Mouse (Mus musculus) T-helper 17 cell (primary cell): ENCODE results near the gene Med13l.

Source experiments
- in situ Hi-C, 2 experiments: fragments of 300-600 bp; cut with MboI, MseI; formaldehyde crosslinking; loops; 1 replicate in 1 of 2; 2 replicates in 1 of 2; pipeline ENCODE4 v1.15.1; 2025; ENCODE audit warnings: high pct_unique_total_duplicates in 2 of 2

The Med13l gene

DNA sequence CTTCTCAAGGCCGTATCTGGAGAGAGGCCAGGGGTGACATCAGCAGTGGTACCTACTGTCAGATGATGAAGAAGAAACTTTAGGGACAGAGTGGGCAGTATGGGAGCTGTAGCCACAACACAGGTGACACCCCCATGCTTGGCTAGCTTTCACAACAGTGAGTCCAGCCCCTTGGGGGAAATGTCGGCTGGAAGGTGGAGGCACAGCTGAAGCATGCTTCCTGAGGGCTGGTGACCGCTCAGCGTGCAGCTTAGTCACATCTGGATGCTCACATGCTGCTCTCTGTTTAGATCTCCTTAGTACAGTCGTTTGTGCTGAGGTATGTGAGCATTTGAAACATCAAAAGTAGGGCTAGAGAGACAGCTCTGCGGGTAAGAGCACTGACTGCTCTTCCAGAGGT, 121.5 kb downstream of the Med13l start:
- in situ Hi-C loops, result no loop called here

DNA sequence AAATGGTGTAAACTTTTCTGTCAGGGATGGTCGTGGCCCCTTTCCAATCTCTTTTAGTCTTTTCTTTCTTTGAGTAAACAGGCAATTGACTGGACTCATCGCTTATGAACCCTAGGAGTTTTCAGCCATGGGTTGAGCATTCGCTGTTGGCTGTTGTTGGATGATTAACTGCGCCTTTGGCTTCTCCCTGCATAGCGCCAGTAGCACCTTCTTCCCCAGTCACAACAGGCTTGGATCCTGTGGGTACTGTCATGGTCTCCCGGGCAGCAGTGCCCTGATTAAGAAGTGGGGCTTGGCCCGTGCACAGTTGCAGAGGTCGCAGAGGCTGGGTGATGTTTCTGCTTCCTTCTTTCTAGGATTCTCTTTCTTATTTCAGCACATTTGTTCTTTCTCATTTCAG, 124.7 kb downstream of the Med13l start:
- in situ Hi-C loops, result no loop called here

DNA sequence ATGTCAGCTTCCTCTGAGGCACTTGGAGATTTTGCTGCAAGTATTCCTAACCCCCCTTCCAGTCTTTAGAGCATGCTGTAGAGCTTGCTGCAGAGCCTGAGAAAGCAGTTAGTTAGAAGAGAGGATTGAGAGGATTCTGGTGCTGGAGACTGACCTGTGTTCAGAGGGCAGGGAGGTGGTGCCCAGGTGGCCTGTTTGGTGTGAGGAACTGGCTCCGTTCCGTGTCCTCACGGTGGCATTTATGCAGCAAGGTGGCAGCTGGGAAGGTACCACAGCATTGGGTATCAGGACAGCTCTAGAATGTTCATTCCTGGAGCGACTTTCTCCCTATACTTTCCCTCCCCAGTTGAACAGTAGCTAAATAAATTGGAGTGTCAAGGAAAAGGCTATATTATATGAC, 125.5 kb downstream of the Med13l start:
- in situ Hi-C loops, result no loop called here

DNA sequence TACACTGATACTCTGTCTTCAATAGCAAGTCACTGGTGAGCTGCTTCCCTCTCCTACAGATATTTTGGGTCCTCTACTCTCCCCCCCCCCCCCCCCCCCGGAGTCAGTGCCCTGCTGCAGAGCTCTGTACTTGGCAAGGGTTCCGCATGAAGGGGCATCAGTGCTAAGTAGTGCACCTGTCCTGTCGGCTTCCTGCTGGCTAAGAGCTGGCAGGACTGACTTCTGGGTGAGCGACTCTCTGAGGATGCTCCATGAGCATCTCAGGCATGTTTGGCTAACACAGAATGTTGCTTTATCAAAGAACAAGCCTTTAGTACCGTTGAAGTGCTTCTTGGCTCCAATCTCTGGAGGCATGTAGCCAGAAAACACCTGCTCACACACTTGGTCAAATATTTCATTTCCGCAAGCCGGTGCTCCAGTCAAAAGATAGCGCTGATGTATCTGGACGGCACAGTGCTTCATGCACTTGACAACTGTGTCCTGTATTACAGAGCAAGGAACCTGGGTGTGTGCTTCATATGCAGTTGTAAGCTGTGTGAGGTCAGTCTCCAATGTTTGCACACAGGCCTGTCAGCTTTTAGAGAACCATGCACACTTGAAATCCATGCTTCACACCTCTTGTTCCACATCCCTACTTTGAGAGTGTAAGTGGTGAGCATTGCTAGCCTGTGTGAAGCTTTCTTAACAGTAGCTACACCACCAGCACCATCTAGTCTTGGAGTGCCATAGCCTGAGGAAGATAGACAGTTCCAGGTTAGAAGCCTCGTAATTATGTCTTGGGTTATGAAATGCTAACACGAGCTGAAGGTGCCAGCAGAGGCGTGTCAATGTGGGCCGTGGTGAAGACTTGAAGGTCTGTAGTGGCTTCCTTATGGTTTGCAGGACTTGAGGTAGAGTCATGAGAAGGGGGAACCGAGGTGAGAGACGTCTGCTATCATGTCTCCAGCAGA, 128.7 kb downstream of the Med13l start:
- in situ Hi-C loops, result no loop called here

DNA sequence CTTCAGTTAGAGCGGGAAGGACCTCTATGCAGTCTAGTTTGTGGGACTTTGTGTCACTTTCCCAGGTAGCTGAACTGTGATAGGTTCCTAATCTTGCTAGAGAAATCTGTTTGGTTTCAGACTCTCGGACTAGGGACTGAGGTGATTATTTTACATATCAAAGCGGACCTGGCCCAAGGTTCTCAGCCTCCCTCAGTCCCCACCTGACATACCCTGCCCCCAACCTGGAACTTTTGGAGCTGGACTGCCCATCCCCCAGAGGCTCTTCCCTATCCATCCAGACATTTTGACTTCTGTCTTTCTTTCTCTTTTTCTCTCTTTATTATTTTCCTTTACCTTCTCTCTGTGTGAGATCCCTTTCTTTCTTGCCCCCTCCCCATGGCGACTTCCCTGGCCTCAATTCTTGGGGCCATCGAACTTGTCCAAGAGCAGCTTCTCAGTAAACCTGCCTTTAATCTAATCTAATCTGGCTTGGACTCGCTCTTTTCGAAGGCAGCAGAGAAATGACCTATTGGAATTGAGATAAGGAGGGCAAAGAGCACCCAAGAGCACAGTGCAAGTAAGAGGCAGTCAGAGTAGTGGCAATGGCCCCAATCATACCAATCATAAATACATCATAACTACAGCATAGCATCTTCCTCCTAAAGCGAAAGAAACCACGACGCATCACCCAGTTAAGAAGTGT, 130.7 kb downstream of the Med13l start:
- in situ Hi-C loops, result no loop called here

DNA sequence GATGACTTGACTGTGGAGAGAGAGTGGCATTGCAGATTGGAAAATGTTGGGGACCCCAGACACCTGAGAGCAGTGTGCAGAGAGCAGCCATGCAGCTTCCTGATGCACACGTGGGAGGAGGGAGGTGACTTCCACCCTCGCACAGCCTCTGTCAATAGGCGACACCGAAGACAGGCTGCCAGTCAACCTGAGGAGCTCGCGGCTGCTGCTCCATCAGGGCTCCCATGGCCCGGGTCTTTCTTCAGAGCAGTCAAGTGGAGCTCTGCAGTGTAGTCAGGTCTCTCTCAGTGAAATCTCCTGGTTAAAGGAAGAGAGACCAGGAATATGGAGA, 131.2 kb downstream of the Med13l start:
- in situ Hi-C loops, result no loop called here

DNA sequence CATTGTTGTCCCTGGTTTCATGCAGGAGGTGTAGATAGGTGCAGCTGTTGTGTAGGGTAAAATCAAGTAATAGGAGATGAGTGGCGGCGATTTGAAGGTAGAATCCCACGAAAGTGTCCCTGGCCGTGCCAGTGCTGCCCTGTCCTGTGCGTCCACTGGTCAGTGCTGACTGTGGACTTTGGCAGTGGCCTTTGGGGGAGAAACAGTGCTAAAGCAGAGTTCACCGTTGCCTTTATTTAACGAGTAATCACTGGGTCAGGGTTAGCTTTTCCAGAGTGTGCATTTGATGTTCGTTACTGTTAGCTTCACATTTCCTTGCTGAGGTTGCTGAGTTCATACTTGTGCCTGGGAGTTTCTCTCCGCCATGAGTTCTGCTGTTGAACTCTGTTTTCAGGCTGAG, 133.5 kb downstream of the Med13l start:
- in situ Hi-C loops, result no loop called here

DNA sequence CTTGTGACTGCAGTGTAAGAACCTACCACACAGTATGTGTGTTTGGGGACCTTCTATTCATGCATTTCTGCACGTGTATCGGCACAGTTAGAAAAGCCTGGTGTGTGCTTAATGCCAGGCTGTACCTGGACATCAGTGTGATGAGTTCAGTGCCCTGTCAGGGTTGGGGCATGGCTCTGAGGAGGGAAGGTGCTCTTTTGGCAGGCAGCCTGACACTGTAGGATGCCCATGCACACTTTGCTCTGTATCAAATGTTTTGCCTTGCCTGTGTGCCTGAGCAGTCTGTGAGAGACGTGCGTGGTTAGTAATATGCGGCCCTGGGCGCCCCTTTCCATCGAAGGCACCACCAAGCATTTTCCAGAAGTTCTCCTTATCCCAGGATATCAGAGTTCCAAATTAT, 136.6 kb downstream of the Med13l start:
- in situ Hi-C loops, result loop anchor here in 1 of 2 experiments (5.0 kb wide), 1 partner anchor 100 kb away; no protein-coding TSS in a partner anchor

DNA sequence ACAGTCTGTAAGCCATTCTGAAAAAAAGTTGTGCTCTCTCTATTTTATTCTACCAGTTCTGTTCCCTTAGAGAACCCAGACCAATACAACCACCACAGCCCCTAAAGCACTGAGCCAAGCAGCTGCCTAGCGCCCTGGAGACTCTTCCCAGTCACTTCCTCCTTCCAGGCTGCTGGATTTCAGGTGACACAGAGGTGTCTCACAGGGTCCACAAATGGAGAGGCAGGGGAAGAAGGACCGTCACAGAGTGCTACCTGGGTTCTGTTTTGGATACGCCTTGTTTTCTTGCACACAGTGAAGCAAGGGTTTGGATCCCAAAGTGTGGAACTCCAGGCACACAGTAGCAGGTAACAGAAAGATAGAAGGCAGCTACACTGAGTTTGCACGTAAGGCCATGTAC, 140.5 kb downstream of the Med13l start:
- in situ Hi-C loops, result loop anchor here in 1 of 2 experiments (10.0 kb wide), 1 partner anchor 106 kb away; no protein-coding TSS in a partner anchor

DNA sequence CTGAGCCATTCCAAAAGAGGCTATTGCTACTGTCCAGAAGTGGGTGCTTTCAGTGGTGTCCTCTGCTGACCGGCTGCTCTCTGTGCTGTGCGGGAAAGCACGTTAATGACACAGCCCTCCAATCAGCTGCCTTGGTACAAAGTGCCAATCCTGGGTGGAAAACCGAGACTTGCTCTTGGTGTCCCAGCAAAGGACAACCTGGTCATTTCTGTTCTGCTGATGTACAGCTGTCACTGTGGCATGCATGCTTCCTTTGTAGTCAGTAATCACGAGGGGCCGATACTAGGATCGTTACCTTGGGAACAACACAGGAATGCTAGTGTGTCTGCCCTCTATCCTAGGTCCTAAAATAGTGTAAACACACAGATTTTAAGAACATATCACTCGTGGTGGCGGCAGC, 142.2 kb downstream of the Med13l start:
- in situ Hi-C loops, result loop anchor here in 1 of 2 experiments (10.0 kb wide), 1 partner anchor 108 kb away; no protein-coding TSS in a partner anchor

DNA sequence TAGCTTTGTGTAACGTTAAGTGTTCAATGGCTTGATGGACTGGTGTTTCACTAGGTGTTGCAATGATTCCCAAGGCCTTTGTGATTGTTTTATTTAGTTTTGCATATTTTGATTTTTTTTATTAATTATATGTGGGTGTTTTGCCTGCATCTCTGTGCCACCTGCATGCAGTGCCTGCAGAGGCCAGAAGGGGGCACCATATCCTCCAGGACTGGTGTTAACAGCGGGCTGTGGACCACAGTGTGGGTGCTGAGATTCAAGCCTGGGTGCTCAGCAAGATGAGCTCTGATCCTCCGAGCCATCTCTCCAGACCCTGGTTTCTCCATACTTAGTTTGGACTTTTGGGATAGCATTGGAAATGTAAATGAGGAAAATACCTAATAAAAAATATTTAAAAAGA, 143.7 kb downstream of the Med13l start:
- in situ Hi-C loops, result loop anchor here in 1 of 2 experiments (10.0 kb wide), 1 partner anchor 109 kb away; no protein-coding TSS in a partner anchor

DNA sequence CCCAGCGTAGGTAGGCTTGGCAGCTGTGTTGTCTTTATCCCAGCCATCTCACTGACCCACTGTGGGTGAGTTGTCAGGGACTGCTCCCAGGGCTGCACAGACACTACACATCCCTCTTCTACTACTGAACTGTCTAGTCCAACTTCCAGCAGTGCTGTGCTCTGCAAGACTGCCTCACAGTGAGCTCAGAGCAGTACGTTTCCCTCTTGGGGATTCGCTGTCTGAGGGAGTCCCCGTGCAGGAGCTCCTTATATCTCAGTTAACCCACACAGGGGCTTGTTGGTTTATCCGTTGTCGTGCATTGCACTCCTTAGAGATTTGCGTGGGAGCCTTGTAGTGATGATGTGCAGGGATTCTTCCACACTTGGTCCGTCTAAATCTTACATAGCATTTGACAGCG, 144.5 kb downstream of the Med13l start:
- in situ Hi-C loops, result loop anchor here in 1 of 2 experiments (10.0 kb wide), 1 partner anchor 110 kb away; no protein-coding TSS in a partner anchor

DNA sequence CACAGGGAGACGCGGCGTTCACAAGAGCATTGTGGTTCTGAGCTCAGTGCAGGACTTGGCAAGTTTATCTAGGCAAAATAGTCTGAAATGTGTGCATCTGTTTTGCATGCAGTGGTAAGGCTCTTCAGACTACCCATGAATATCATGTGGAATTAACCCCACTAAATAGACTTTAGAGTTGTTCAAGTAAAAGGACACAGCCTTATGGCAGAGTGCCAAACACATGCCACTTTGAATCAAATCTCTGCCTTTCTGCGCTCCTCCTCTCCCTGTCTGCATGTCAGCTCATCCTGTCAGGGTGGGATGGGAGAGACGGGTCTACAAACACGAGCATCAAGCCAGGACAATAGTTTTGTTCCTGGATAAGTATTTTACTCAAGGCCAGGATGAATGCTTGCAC, 145.5 kb downstream of the Med13l start:
- in situ Hi-C loops, result loop anchor here in 1 of 2 experiments (10.0 kb wide), 1 partner anchor 111 kb away; no protein-coding TSS in a partner anchor

DNA sequence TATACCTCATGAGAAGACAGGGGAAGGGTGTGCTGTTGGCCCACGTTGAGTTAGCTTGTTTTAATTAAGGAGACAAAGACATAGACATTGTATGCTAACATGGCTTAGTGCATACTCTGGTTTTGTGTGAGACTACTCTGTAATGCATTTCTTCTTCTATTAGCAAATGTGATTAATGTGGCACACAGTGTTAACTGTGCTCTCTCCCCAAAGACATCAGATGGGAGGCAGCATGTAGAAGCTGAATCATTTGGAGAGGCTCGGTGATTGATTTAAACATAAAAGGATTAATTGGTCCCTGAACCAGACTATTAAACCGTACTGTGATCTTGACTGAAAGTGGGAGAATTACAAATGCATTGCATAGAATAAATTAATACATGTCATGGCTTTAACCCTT, 145.9 kb downstream of the Med13l start:
- in situ Hi-C loops, result loop anchor here in 1 of 2 experiments (10.0 kb wide), 1 partner anchor 112 kb away; no protein-coding TSS in a partner anchor

DNA sequence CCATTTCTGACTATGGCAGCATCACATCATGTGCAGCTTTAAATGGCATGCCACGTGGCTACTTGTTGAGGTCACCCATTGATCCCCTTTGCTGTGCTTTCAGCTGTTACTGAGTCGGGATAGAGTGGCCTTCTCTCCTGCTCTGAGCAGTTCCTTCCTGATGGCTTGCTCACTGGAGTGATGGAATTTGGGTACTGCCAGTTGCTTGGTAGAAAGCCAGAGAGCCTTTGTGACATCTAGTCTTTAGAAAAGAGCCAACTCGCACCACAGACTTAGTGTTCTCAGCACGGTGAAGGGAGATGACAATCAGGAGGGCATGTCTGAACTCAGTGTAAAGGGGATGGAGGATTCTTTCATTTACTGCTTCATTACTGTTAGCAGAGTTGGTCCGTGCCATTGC, 147.0 kb downstream of the Med13l start:
- in situ Hi-C loops, result loop anchor here in 1 of 2 experiments (10.0 kb wide), 1 partner anchor 113 kb away; no protein-coding TSS in a partner anchor

DNA sequence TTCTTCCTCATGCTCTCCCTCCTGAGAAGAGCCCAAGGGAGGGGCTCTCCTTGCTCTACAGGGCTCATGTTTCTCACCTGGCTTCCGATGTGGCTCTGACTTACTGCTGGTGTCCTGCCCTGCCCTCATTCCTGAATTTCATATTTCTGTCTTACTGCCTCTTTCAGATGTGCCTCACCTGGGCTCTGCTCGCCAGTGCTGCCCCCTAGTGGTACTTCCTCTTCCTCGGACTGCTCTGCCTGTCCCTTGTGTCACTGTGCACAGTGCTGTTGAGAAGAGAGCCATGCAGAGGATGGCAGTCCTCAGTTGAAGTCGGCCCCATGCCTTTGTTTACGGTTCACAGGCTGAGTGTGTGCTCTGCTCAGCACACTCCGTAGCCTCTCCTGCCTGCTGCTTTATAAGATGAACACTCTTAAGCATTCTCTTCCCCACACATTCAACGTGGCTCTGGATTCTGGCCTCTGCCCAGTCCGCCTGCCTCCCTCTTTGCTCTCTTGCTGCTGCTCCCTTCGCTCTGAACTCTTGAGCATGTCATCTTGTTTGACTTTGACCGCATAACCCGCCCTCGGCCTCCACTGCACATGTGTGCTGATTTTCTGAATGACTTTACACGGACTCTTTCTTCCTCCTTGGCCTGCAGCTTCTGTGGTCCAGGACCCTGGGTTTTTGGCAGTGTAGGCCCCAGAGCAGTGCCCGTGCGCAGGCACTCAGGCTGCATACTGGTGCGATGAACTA, 147.9 kb downstream of the Med13l start:
- in situ Hi-C loops, result loop anchor here in 1 of 2 experiments (10.0 kb wide), 1 partner anchor 114 kb away; no protein-coding TSS in a partner anchor

DNA sequence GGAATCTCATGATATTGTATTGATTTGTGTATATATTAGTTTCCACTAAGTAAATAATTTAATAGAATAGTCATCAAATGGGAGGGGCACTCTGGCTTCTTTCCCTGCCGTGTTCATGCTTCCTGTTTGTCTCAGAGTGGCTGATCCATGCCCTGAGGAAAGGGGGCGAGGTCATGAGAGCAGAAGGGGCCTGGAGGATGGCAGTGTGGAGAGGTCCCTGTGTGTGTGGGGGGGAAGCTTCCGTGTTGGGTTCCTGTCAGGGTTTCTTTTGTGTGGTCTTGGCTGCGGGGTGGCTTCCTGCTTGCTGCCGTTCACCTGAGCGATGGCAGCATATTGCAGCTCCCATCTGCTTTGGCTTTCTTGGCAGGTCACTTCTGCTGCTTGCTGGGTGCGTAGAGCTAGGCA, 149.4 kb downstream of the Med13l start:
- in situ Hi-C loops, result loop anchor here in 1 of 2 experiments (10.0 kb wide), 1 partner anchor 115 kb away; no protein-coding TSS in a partner anchor

DNA sequence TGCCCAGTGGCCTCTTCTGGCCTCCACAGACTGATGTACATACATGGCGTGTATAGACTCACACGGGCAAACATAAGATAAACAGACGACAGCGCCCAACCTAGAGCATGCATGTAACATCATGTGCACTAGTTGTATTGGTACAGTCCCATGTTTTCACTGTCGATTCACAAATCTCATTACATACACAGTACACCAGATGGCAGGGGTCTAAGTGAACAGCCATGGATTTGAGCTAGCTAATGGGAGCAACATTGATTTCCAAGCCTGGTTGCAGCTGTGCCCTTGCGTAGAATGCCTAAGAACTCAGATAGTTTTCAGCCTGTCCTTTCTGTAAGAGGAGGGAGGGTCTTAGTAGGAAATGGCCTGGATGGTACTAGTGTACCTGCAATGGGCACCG, 155.0 kb downstream of the Med13l start:
- in situ Hi-C loops, result loop anchor here in 1 of 2 experiments (5.0 kb wide), 1 partner anchor 448 kb away; no protein-coding TSS in a partner anchor

DNA sequence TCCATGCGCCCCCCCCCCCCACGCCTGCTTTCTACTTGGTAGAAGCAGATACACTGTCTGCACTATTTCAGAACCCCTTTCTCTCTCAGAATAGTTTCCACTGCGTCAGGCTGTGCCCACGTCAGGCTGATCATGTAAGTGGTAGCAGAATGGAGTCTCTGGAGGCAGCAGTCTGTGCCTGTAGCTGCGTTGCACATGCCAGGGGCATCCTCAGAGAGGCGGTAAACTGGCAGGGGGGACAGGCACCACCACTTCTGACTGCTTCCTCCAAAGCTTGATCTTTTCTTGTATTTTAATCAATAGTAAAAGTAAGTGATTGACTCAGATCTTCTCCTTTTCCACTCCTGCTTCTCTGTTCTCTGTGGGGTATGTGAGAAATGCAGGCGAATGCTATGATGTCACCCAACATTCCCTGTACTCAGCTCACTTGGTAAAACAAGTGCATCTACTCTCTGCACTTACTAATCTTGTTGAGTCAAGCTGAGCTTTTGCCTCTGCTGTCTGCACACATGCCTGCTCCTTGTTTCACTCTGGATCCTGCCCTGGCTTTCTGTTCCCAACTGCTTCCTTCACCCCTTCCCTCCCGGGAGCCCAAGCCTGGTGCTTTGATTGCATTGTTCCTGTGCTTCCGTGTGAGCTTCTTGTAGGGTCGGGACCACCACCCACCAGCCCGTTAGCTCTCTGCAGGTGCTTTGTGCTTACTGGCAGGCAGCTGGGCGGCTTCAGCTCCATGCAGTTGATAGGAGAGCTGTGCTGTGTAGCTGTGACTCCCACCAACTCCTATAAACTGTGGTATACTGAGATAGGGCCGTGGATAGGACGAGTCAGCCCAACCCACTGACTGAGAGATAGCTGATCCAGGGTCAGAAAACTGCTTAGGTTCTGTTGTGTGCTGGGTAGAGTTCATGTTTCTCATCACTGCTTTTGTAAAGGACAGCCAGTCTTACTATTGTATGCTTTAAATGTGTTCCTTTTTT, 156.1 kb downstream of the Med13l start:
- in situ Hi-C loops, result loop anchor here in 1 of 2 experiments (5.0 kb wide), 1 partner anchor 449 kb away; no protein-coding TSS in a partner anchor

DNA sequence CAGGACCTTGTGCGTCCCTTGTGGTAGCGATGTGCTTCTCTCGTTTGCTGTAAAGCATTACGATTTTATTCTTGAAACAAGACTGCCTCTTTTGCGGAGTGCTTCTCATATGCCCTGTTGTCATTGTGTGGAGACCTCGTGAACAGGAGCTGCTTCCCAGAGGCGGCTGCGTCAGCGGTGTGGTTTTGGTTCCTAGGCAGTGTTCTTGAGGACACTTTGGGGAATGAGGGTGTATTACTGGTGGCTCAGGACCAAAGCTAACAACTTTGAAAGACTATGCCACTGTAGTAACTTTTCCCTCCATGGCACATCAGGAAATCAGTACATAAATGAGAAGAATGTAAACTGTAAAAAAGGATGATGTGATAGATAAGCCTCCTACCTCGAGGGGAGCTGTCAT, 157.0 kb downstream of the Med13l start:
- in situ Hi-C loops, result loop anchor here in 1 of 2 experiments (5.0 kb wide), 1 partner anchor 450 kb away; no protein-coding TSS in a partner anchor
